Mouse (Mus musculus): ENCODE data around the gene Mrln. TPM values are rescaled to one million over a fixed set of nuclear protein-coding genes. Genes with fewer than 3 reads are reported as not detected.

Mrln gene
- not detected for polyA plus RNA-seq (2012; fragmentation: generic; extraction: Trizol)

DNA sequence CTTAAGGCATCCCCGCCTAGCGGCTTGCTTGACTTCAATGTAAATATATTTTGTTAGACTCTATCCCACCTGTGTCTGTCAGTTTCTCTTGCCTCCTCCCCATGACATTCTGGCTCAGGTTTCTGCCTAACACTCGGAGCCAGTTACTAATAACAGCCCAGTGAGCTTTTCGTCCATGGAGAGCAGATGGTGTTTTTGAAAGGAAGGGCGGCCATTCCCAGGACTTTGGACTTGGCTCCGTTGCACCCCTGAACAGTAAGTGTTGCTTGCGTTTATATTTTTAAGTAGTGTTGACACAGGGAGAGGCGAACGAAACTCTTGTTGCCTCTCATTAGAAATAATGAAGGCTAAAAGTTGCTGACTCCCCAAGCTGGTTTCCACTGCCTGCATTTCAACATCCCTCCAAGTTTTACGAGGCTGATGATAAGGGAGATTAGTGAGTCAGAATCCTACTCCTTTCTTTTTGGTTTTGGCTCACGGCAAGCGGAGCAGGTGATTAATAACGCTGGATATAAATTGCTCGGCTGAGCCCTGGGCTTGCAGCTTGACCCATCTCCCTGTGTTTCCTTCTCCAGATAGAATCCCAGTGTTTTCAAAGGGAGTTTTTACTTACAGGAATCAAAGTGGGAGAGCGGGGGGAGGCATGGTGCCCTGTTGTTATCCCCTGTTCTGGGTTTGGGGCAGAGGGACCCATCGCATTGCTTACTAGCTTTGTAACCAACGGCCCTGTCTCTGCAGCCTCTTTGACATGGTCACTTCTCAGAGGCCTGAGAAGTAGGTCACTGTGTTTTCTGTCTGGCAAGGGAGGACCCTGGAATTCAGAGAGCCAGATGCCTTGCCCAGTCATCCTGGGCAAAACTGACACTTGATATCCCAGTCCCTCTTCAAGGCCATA, at the start of gene Mrln:
Gene Mrln, plus strand, starts transcription at position 160 of the 895 bp plus-strand sequence.

DNA sequence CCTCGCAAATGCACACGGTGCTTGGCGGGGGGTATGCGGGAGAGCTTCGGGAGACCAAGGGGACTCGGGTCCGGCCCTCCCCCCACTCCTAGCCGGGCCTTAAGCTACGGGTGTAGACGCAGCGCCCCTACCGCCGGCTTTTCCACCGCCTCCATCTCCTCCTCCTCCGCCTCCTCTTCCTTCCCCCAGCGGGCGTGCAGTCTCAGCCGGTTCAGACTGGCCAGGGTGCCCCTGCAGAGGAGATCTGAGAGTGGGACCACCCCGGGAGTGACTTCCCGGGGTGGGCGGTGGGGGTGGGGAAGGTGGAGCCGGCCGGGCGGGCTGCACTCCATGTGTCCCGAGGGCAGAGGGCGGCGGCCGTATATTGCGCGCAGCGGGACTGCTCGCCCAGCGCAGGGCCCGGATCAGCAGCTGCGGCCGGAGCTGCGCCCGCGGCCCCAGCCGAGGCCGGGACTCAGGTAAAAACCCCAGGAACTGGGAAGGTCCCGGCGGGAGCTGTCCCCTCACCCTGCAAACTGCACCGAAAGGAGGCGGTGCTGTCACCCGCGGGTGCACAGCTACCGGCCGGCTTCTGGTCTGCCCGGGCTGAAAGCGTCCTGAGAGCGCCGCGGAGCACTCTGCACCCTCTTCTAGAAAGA, 40.6 kb downstream of the Mrln start, which contains the start of gene Slc16a9:
Gene Slc16a9, plus strand, starts transcription at position 180 of the 638 bp plus-strand sequence.

Other genes with a start within 250 kb of the Mrln start
- 10 to 100 TPM in 1 of 2 experiments, 1 to 10 TPM in 1; 4.2 to 16.8 TPM for gene Ccdc6, start 107.5 kb upstream of the Mrln start, polyA plus RNA-seq (2012; fragmentation: generic; extraction: Trizol)
- 1 to 10 TPM in 1 of 2 experiments, under 1 TPM in 1; 0.04 to 1.1 TPM for gene Slc16a9, start 40.4 kb downstream of the Mrln start, polyA plus RNA-seq (2012; fragmentation: generic; extraction: Trizol)
- 1 to 10 TPM in 1 of 2 experiments, under 1 TPM in 1; 0.08 to 4.4 TPM for gene Fam13c, start 235.8 kb downstream of the Mrln start, polyA plus RNA-seq (2012; fragmentation: generic; extraction: Trizol)